Mouse (Mus musculus) retina, embryonic 14.5 days (tissue): ENCODE results near the gene Naa11.
A peak's percentile ranks its signal among the peaks of the same experiment; 100 is the strongest.

ENCODE experiments used
- DNase-seq: peaks from one replicate; pipeline ENCODE4 v3.0.0-alpha.2; 2015; ENCODE audit warnings: low spot score

The Naa11 gene

GRCm38 (mm10) chr5:97392160-97392559 lies at the start of gene Naa11:
Naa11 (minus strand) TSS chr5:97392379.
- no peak for DNase-seq

DNA sequence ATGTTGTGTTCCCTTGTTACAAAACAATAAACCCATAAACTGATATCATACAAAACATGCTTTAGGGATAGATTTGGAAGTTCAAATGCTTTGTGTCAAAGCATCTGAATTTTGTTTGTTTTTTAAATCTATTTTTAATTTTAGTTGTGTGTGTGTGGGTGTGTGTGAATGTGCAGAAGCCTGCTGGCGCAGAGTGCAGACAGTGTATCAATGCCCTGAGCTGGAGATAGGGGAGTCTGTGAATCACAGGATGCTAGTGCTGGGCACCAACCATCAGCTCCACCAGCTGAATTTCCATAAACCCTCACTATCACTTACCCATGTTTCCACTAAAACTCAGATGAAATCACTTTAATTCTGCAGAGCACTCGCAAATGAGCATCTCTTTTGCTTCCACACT lies 40.3 kb upstream of the Naa11 start:
- no peak for DNase-seq

DNA sequence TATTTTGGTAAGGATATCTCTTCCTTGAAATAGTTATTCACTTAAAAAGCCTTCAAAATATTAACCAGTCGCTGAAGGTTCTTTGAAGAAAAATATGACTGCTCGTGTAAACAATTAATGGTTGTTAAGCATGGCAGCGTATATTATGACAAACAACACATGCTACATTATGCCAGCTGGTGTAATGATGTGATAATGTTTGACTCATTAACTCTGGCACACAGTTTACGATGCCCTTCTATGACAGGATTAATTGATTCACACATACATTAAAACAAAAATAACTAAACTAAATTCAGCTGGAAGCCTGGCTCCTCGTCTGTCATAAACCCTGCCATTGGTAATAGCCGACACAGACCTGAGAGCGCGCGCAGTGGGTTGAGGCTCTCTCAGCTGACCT lies 37.8 kb upstream of the Naa11 start:
- DNase-seq, result no peak

DNA sequence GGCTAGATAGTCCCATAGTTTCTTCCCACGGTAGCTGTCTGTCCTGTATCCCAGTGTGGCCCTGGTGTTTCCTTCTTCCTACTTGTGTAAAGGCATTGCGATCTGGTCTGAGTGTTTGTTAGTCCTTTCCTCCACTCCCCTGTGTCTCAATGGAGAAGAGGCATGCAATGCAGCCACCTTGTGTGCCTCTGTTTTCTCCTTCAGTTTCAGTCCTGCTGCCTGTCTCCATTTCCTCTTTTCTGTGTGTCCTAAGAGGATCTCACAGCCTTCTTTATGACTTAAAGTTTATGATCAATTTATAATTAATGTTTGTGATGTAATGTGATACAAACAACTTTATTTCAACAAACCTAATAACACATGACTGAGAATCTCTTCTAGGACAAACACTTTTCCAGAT lies 29.5 kb upstream of the Naa11 start:
- DNase-seq, result no peak

DNA sequence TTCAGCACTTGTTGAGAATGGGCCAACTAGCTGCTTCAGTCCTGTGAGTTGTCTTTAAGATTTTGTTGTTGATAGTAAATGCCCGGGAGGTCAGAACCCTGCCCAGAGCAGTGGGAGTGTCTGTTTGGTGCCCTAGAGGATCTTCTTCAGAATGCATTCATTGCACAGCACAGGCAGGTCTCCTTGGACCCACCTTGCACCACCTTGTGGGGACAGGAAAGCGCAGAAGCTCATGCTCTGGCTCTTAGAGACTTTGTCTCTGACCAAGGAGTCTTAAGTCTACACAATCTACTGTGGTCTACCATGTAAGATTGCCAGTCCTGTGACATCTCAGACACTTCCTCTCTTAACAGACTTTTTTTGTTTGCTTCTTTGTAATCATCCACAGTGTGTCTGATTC lies 25.0 kb upstream of the Naa11 start:
- DNase-seq, result no peak

GRCm38 (mm10) chr5:97415837-97416236 lies 23.7 kb upstream of the Naa11 start:
- peak; percentile 65 for DNase-seq

DNA sequence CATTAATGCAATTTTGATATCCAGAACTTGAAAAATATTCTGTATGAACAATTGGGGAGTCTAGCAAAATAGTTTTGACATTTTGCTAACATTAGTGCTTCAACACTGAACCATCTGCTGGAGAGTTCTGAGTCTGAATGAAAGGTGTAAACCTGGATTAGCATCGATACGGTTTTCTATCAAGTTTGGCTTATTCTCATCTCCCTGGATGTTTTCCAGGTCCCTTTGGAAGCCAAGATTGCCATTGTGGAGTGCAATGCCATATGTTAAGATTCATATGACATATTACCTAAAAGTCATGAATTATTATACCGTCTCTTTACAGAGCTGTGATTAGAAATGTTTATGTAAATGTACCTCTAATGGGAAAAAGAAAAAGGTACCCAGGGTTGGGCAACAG lies 21.5 kb upstream of the Naa11 start:
- no peak for DNase-seq

- no peak for DNase-seq
Measured at GRCm38 (mm10) chr5:97410190-97410589, 18.0 kb upstream of the Naa11 start.

GRCm38 (mm10) chr5:97409234-97409704 lies 17.1 kb upstream of the Naa11 start:
- DNase-seq, result no peak

GRCm38 (mm10) chr5:97401042-97401441 lies 8.9 kb upstream of the Naa11 start:
- no peak for DNase-seq

- DNase-seq, result no peak
Measured at GRCm38 (mm10) chr5:97397585-97397984, 5.4 kb upstream of the Naa11 start.

- DNase-seq, result no peak
Measured at GRCm38 (mm10) chr5:97387622-97388021, 4.6 kb downstream of the Naa11 start.

- no peak for DNase-seq
Measured at GRCm38 (mm10) chr5:97384399-97384798, 7.8 kb downstream of the Naa11 start.

GRCm38 (mm10) chr5:97382548-97383222 lies 9.5 kb downstream of the Naa11 start:
- DNase-seq, result no peak

GRCm38 (mm10) chr5:97379976-97380375 lies 12.2 kb downstream of the Naa11 start:
- DNase-seq, result peak; percentile 45

DNA sequence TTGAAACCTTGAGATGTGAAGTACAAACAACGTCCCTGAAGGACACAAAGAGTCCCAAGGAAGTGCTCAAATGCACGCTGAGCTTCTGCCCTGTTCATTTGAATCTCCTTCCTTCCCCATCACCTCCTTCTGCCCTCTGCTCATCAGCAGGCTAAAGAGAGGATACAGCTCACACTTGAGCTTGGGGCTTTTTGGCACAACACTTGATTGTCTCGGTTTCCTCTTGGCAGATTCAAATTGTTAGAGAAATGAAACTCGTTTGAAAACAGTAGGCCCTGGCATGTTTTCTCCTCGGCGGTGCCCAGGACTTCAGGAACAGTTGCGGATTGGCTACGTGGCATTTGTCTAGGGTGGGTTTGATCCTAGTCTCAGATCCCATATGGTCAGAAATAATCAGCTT lies 27.4 kb downstream of the Naa11 start:
- DNase-seq, result no peak

DNA sequence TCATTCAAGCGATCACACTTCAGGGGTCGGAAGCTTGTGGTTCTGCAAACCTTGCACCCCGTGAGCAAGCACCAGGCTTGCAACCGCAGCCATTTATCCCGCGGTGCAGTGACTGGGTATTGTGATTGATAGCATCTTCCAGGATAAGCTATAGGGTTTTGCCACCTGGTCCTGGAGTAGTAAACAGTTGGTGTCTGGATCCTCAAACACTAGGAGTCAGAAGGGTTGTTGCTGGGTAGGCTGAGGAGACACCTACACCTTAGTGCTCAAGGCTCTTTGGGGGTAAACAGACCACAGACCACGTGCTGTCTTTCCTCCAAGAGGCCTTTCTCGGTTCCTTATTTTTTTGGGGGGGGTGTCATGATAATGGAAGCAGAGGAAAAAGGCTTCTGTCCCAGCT lies 27.9 kb downstream of the Naa11 start:
- no peak for DNase-seq

- peak; percentile 33 for DNase-seq
Measured at GRCm38 (mm10) chr5:97362539-97362938, 29.6 kb downstream of the Naa11 start.

DNA sequence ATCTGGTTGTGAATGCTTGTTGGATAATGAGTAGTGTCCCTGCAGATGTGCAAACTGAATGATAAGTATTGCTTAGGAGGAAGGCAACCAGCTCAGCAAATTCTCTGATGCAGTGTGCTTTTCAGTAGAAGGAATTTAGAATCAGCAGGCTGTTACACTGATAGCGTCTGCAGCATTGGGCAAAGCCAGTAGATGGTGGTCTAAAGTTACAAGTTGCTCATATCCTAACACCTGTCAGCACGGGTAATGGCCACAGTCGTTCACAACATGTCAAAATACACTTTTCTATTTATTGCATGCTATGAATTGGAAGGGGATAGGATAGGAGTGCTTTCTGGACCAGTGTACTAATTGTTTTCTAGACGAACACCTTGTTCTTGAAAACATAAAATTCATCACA lies 33.1 kb downstream of the Naa11 start:
- no peak for DNase-seq

DNA sequence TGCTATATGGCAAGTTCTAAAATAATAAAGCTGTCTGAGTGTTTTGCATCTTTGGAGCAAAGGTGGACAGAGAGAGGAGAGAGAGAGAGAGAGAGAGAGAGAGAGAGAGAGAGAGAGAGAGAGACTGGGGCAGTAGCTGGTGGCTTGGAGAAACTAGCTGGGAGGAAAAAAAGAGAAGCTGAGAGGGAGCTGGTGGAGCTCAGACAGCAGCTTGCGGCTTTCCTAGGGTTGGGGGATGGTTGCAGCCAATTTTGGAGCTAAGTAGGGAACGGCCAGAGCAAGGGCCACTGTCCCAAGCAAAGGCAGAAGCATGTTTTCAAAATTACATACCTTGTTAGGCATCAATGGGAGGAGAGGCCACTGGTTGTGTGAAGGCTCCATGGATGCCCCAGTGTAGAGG lies 36.0 kb downstream of the Naa11 start:
- no peak for DNase-seq

GRCm38 (mm10) chr5:97355152-97355551 lies 37.0 kb downstream of the Naa11 start:
- DNase-seq, result no peak

DNA sequence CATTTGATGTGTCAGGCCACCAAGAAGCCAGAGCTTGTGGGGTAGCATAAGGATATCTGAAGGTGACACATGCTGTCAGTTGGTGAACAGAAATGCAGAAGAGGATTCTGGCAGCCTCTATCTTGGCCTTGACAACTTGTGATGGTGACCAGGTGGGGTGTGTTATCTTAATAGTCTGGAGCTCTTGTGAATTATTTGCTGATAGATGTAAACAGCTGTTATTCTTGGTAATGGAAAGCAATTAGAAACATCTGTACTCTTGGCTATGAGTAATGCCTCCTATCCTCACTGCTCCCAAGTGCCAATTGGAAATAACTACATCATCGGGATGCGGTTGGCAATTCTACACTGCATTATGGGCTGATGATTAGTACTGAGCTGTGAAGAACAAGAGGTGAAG lies 43.4 kb downstream of the Naa11 start:
- no peak for DNase-seq

DNA sequence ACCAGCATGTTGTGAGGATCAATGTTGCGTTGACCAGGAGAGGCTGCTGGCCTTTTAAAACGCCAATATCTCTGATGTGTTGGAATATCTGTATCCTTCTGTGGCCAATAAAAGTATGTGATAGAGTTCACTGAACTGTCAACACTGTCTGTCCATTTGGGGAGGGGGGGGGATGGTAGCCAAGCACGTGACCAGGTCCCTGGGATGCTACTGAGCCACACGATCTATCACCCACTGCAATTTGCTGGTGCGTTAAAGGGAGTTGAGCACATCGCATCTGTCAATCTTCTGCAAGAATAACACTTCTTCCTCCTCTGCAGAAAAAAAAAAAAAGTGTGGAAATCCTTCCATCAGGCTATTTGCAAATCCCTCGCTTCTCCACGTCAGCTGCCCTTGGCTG lies 43.9 kb downstream of the Naa11 start:
- DNase-seq, result no peak

GRCm38 (mm10) chr5:97345732-97346253 lies 46.4 kb downstream of the Naa11 start:
- no peak for DNase-seq
